Mouse (Mus musculus): ENCODE measurements around the gene Copb1. TPM values are rescaled to one million over a fixed set of nuclear protein-coding genes. Genes with fewer than 3 reads are reported as not detected.

Gene Copb1
- 10 to 100 TPM; 65.8 to 78.3 TPM for total RNA-seq (2023)

GRCm38 (mm10) chr7:114253885-114254833 lies at the start of gene Copb1:
TSS of gene Copb1 (minus strand) at chr7:114254711.

GRCm38 (mm10) chr7:114276005-114276752 lies 21.7 kb upstream of the Copb1 start, which contains the start of gene Psma1:
TSS of gene Psma1 (minus strand) at chr7:114276118.

Other genes starting within 250 kb of the Copb1 start
- gene Rras2, start 136.9 kb downstream of the Copb1 start, total RNA-seq (2023): 100 to 1,000 TPM in 1 of 2 experiments, 10 to 100 TPM in 1; 77.9 to 100 TPM
- 10 to 100 TPM; 80.0 to 82.8 TPM for gene Psma1, start 21.4 kb upstream of the Copb1 start, total RNA-seq (2023)
- 100 to 1,000 TPM; 127 to 196 TPM for gene Pde3b, start 160.6 kb upstream of the Copb1 start, total RNA-seq (2023)

Data from T-cell, adult 66 days (primary cell).